Comparison of ENCODE assay signal across 19 mouse cellular contexts in genomic region chr11:32256146-32256545, GRCm38 (mm10). TPM values are rescaled to one million over a fixed set of nuclear protein-coding genes. Genes with fewer than 3 reads are reported as not detected.
DNase-seq lines count a peak whose midpoint lies in the region; ATAC-seq and TF ChIP-seq lines count a peak whose summit lies in the region.
"Had no signal": no experiment of that assay in that cellular context is flagged by ENCODE, and none has a peak within 500 bp of the region (broad histone marks: within the 10 kb centered on the region; RNA-seq: fewer than 3 reads in every experiment).

No protein-coding gene starts in this region.

- H3K4me3 ChIP-seq in kidney, embryonic 15.5 days (replicated peaks), result no peak overlapping the region
- H3K4me3 ChIP-seq in bone marrow, adult 2 months (replicated peaks; ENCODE audit: control insufficient read depth, low read depth, low read length), result no peak overlapping the region
- peak overlapping the region; percentile 36 for H3K4me3 ChIP-seq in erythroblast, embryonic 14.5 days (replicated peaks)
- H3K4me3 ChIP-seq: embryonic facial prominence, embryonic 15.5 days; midbrain, embryonic 13.5 days; neural tube, embryonic 13.5 days had no signal

- WGBS in kidney, embryonic 15.5 days, result 91% methylated on average over 1 of the region's 1 CpGs
- WGBS in bone marrow, adult 2 months, result 51% methylated on average over 1 of the region's 1 CpGs

- intact Hi-C loops in left cerebral cortex, postnatal 4 days (cut with DNase I), result no loop called here

- H3K27ac ChIP-seq in kidney, embryonic 15.5 days, result no peak overlapping the region
- peak overlapping the region; percentile 95 for H3K27ac ChIP-seq in bone marrow, adult 2 months (ENCODE audit: control insufficient read depth, insufficient read depth, low read depth, low read length, poor library complexity)
- H3K27ac ChIP-seq: embryonic facial prominence, embryonic 15.5 days; midbrain, embryonic 13.5 days; neural tube, embryonic 13.5 days had no signal

- no peaks in the 10 kb centered on the region for H3K4me1 ChIP-seq in kidney, embryonic 15.5 days
- peaks cover 5% of the 10 kb centered on the region for H3K4me1 ChIP-seq in bone marrow, adult 2 months (ENCODE audit: control insufficient read depth, insufficient read depth, low read length)
- H3K4me1 ChIP-seq in erythroblast, embryonic 14.5 days (ENCODE audit: control insufficient read depth), result peaks cover 95% of the 10 kb centered on the region
- H3K4me1 ChIP-seq: embryonic facial prominence, embryonic 15.5 days; midbrain, embryonic 13.5 days; neural tube, embryonic 13.5 days had no signal

- H3K27me3 ChIP-seq in kidney, embryonic 15.5 days, result no peaks in the 10 kb centered on the region
- no peaks in the 10 kb centered on the region for H3K27me3 ChIP-seq in erythroblast, embryonic 14.5 days (ENCODE audit: control insufficient read depth)
- H3K27me3 ChIP-seq: embryonic facial prominence, embryonic 15.5 days; midbrain, embryonic 13.5 days; neural tube, embryonic 13.5 days had no signal

- H3K9ac ChIP-seq in kidney, embryonic 15.5 days, result no peak overlapping the region
- H3K9ac ChIP-seq: embryonic facial prominence, embryonic 15.5 days; midbrain, embryonic 13.5 days; neural tube, embryonic 13.5 days had no signal

- no peak for TF ChIP-seq CTCF in bone marrow, adult 2 months (IDR thresholded peaks at IDR 0.05; ENCODE audit: control insufficient read depth, insufficient read depth, low read length)

- H3K36me3 ChIP-seq in kidney, embryonic 15.5 days, result peaks cover 60% of the 10 kb centered on the region
- peaks cover 93% of the 10 kb centered on the region for H3K36me3 ChIP-seq in erythroblast, embryonic 14.5 days (ENCODE audit: control insufficient read depth)

- no peak for TF ChIP-seq POLR2A in bone marrow, adult 2 months (IDR thresholded peaks at IDR 0.05; ENCODE audit: borderline replicate concordance, control insufficient read depth, low read depth, low read length)

- peak; percentile 83; the same call in 1 of the 2 replicates for ATAC-seq in kidney, embryonic 15.5 days (replicated peaks; ENCODE audit: low FRiP score)
- ATAC-seq in megakaryocyte, adult 5-6 weeks (ENCODE audit: poor library complexity, severe bottlenecking), result peak; percentile 30; the same call in 1 of the 2 replicates
- ATAC-seq: lung, postnatal 0 days; midbrain, embryonic 13.5 days had no signal

- no peaks in the 10 kb centered on the region for H3K9me3 ChIP-seq in kidney, embryonic 15.5 days (replicated peaks)
- no peaks in the 10 kb centered on the region for H3K9me3 ChIP-seq in erythroblast, embryonic 14.5 days (ENCODE audit: control insufficient read depth, low read length)
- H3K9me3 ChIP-seq: embryonic facial prominence, embryonic 15.5 days; midbrain, embryonic 13.5 days; neural tube, embryonic 13.5 days had no signal

- no peak for DNase-seq in kidney, postnatal 4 days
- no peak for DNase-seq in left cerebral cortex, postnatal 4 days
- DNase-seq in urinary bladder, postnatal 4 days (ENCODE audit: low spot score in 2 of 2), result no peak
- DNase-seq: adrenal gland, postnatal 10 days; gastrocnemius, postnatal 14 days; heart, postnatal 14 days; kidney, adult 11 months; right cerebral cortex, adult 18-20 months; thymus, postnatal 4 days had no signal

- no peak overlapping the region for H3K4me2 ChIP-seq in kidney, embryonic 15.5 days
- H3K4me2 ChIP-seq: embryonic facial prominence, embryonic 15.5 days; midbrain, embryonic 13.5 days; neural tube, embryonic 13.5 days had no signal

RNA-seq across cellular contexts. Expression of gene Nprl3, which starts 11.4 kb away (rescaled TPM):
- polyA plus RNA-seq in kidney, embryonic 15.5 days (2015; fragmentation: Nextera tagmentation; extraction: Ambion mirVana), result 38.8 and 43.9 TPM in 2 replicates
- polyA plus RNA-seq in bone marrow, adult 2 months (2011; ENCODE audit: insufficient read depth, insufficient read length, low replicate concordance, missing spikeins), result 69.5 and 75.3 TPM in 2 replicates
- 4.8 and 5.8 TPM in 2 replicates for polyA plus RNA-seq in erythroblast, embryonic 14.5 days (2012)
- 6.6 and 10.7 TPM in 2 replicates for total RNA-seq in megakaryocyte, adult 5-6 weeks (2015)
- total RNA-seq in megakaryocyte, adult 5-6 weeks (2017), result 9.5 and 11.9 TPM in 2 replicates
- 10 to 100 TPM; 51.0 to 57.6 TPM for total RNA-seq in left cerebral cortex, postnatal 4 days (2021)

RNA-seq across cellular contexts. Expression of gene Hba-x, which starts 20.1 kb away (rescaled TPM):
- 36.6 and 65.3 TPM in 2 replicates for polyA plus RNA-seq in kidney, embryonic 15.5 days (2015; fragmentation: Nextera tagmentation; extraction: Ambion mirVana)
- 2.6 and 3.5 TPM in 2 replicates for polyA plus RNA-seq in bone marrow, adult 2 months (2011; ENCODE audit: insufficient read depth, insufficient read length, low replicate concordance, missing spikeins)
- 158 and 188 TPM in 2 replicates for polyA plus RNA-seq in erythroblast, embryonic 14.5 days (2012)
- total RNA-seq in megakaryocyte, adult 5-6 weeks (2015), result not detected in 2 replicates
- not detected in 2 replicates for total RNA-seq in megakaryocyte, adult 5-6 weeks (2017)
- total RNA-seq in left cerebral cortex, postnatal 4 days (2021), result not detected
- total RNA-seq: adrenal gland, postnatal 10 days; gastrocnemius, postnatal 14 days; heart, postnatal 14 days; left cerebral cortex, postnatal 10 days had no signal
- polyA plus RNA-seq: large intestine, adult 2 months had no signal

RNA-seq across cellular contexts. Expression of gene Hba-a1, which starts 27.2 kb away (rescaled TPM):
- polyA plus RNA-seq in kidney, embryonic 15.5 days (2015; fragmentation: Nextera tagmentation; extraction: Ambion mirVana), result 4,301 and 5,259 TPM in 2 replicates
- polyA plus RNA-seq in bone marrow, adult 2 months (2011; ENCODE audit: insufficient read depth, insufficient read length, low replicate concordance, missing spikeins), result 17,767 and 55,751 TPM in 2 replicates
- 387,305 and 409,151 TPM in 2 replicates for polyA plus RNA-seq in erythroblast, embryonic 14.5 days (2012)
- 53.9 and 134 TPM in 2 replicates for total RNA-seq in megakaryocyte, adult 5-6 weeks (2015)
- total RNA-seq in megakaryocyte, adult 5-6 weeks (2017), result 18.7 and 44.2 TPM in 2 replicates
- 100 to 1,000 TPM in 1 of 2 experiments, 10 to 100 TPM in 1; 42.1 to 158 TPM for total RNA-seq in left cerebral cortex, postnatal 4 days (2021)

RNA-seq across cellular contexts. Expression of gene Mpg, which starts 29.8 kb away (rescaled TPM):
- 33.5 and 36.1 TPM in 2 replicates for polyA plus RNA-seq in kidney, embryonic 15.5 days (2015; fragmentation: Nextera tagmentation; extraction: Ambion mirVana)
- polyA plus RNA-seq in bone marrow, adult 2 months (2011; ENCODE audit: insufficient read depth, insufficient read length, low replicate concordance, missing spikeins), result 10.9 and 20.1 TPM in 2 replicates
- polyA plus RNA-seq in erythroblast, embryonic 14.5 days (2012), result 4.8 and 5.0 TPM in 2 replicates
- 9.8 and 12.1 TPM in 2 replicates for total RNA-seq in megakaryocyte, adult 5-6 weeks (2015)
- total RNA-seq in megakaryocyte, adult 5-6 weeks (2017), result 6.8 and 9.9 TPM in 2 replicates
- 10 to 100 TPM; 21.5 to 22.5 TPM for total RNA-seq in left cerebral cortex, postnatal 4 days (2021)

RNA-seq across cellular contexts. Expression of gene Hbq1b, which starts 30.6 kb away (rescaled TPM):
- polyA plus RNA-seq in kidney, embryonic 15.5 days (2015; fragmentation: Nextera tagmentation; extraction: Ambion mirVana), result 2.3 and 2.5 TPM in 2 replicates
- 44.2 and 73.9 TPM in 2 replicates for polyA plus RNA-seq in bone marrow, adult 2 months (2011; ENCODE audit: insufficient read depth, insufficient read length, low replicate concordance, missing spikeins)
- 7.5 and 8.6 TPM in 2 replicates for polyA plus RNA-seq in erythroblast, embryonic 14.5 days (2012)
- total RNA-seq in megakaryocyte, adult 5-6 weeks (2015), result 1.1 TPM in 1 of 2 replicates, not detected in the other
- not detected in 2 replicates for total RNA-seq in megakaryocyte, adult 5-6 weeks (2017)
- 1 to 10 TPM; 3.4 to 5.2 TPM for total RNA-seq in left cerebral cortex, postnatal 4 days (2021)
- polyA plus RNA-seq: large intestine, adult 2 months had no signal
